Mouse (Mus musculus) hematopoietic stem cell, adult 5-6 weeks (primary cell): ENCODE measurements around the gene Gm11027. TPM values are rescaled to one million over a fixed set of nuclear protein-coding genes. Genes with fewer than 3 reads are reported as not detected.

ENCODE experiments used
- ATAC-seq, 2 experiments: fragments of 125-278 bp in 1 of 2; replicated peaks in 1 of 2; 2 replicates each; pipeline ENCODE4 v1.8.0; 2016 to 2017; ENCODE audit warnings: inconsistent platforms in 2 of 2, mild to moderate bottlenecking in 2 of 2, moderate number of reproducible peaks in 2 of 2, low read depth in 1 of 2, moderate TSS enrichment in 1 of 2; ENCODE audit not compliant: low FRiP score in 2 of 2, poor library complexity in 2 of 2, severe bottlenecking in 2 of 2, insufficient read depth in 1 of 2, low TSS enrichment in 1 of 2
- total RNA-seq: library from RNA; stranded (forward); fragments of 172-1452, 232-1000 nt; gene quantifications from 2 replicates; pipeline ENCODE4 v1.2.3, GENCODE M21; 2017

The Gm11027 gene
- total RNA-seq, 1 experiment from 2014 or later = not detected

- no peak for ATAC-seq
These were observed 4.1 kb upstream of the Gm11027 start for GRCm38 (mm10) chr12:116271071-116271470.

- no peak for ATAC-seq
These were observed 1.5 kb upstream of the Gm11027 start for GRCm38 (mm10) chr12:116273733-116274132.

- ATAC-seq = no peak
These were observed 445 bp downstream of the Gm11027 start for GRCm38 (mm10) chr12:116275631-116276030.

GRCm38 (mm10) chr12:116276961-116277360 is 1.8 kb downstream of the Gm11027 start:
- ATAC-seq = no peak

- ATAC-seq = no peak
These were observed 3.4 kb downstream of the Gm11027 start for GRCm38 (mm10) chr12:116278541-116278940.

GRCm38 (mm10) chr12:116279181-116279580 is 4.0 kb downstream of the Gm11027 start:
- no peak for ATAC-seq

- ATAC-seq = peak in 1 of 2 experiments; percentile 1; a peak in 1 of 4 replicates
These were observed 5.0 kb downstream of the Gm11027 start for GRCm38 (mm10) chr12:116280149-116280652.

GRCm38 (mm10) chr12:116280653-116281364 is 5.6 kb downstream of the Gm11027 start, which contains the start of gene Esyt2:
Gene Esyt2 (plus strand): TSS chr12:116281196.
- ATAC-seq = peak; percentile 86 to 88

- peak in 1 of 2 experiments; percentile 6; a peak in 1 of 4 replicates for ATAC-seq
These were observed 6.5 kb downstream of the Gm11027 start for GRCm38 (mm10) chr12:116281427-116282281.

GRCm38 (mm10) chr12:116282856-116283255 is 7.7 kb downstream of the Gm11027 start:
- 0 out of 4 replicates have a peak, but pooled peaks of 1 of the 2 experiments have one; percentile 14 for ATAC-seq

- no peak for ATAC-seq
These were observed 8.3 kb downstream of the Gm11027 start for GRCm38 (mm10) chr12:116283511-116283910.

GRCm38 (mm10) chr12:116293185-116293584 is 18.0 kb downstream of the Gm11027 start:
- ATAC-seq = peak in 1 of 2 experiments; percentile 56; a peak in 2 of 4 replicates

- no peak for ATAC-seq
These were observed 18.6 kb downstream of the Gm11027 start for GRCm38 (mm10) chr12:116293599-116294292.

GRCm38 (mm10) chr12:116299906-116300305 is 24.7 kb downstream of the Gm11027 start:
- ATAC-seq = no peak

GRCm38 (mm10) chr12:116302181-116302580 is 27.0 kb downstream of the Gm11027 start:
- no peak for ATAC-seq

GRCm38 (mm10) chr12:116306042-116306441 is 30.9 kb downstream of the Gm11027 start:
- ATAC-seq = no peak

GRCm38 (mm10) chr12:116307870-116308269 is 32.7 kb downstream of the Gm11027 start:
- no peak for ATAC-seq
